24 mouse cellular contexts compared by ENCODE assay signal in the genomic region with DNA sequence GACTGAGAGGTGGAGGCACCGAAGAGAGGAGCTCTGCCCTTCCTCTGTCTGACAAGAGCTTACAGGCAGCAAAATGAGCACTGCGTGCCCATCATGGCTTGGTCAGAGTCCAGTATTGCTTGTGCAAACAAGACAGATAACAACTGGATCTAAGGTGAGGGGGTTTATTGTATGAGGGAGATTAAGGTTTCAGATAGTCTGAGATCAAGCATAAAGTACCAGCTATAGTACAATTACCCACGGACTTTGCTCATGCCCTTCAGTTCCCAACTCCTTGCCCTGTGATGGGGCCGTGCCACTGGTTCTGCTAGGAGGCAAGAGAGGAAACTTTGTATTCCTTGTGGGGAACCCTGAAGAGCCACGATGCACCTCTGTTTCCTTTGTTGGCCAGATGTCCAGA.
DNase-seq lines count a peak whose midpoint lies in the region; ATAC-seq and TF ChIP-seq lines count a peak whose summit lies in the region.
"Had no signal": no experiment of that assay in that cellular context is flagged by ENCODE, and none has a peak within 500 bp of the region (broad histone marks: within the 10 kb centered on the region; RNA-seq: fewer than 3 reads in every experiment).

No protein-coding gene starts in this region.

- TF ChIP-seq EP300 in stomach, postnatal 0 days (optimal IDR thresholded peaks at IDR 0.05): no peak

- H3K27ac ChIP-seq in stomach, embryonic 15.5 days: no peak overlapping the region
- H3K27ac ChIP-seq in stomach, postnatal 0 days (replicated peaks): no peak overlapping the region
- peak overlapping the region; percentile 77 for H3K27ac ChIP-seq in intestine, embryonic 16.5 days (ENCODE audit: low read length)
- H3K27ac ChIP-seq in forebrain, embryonic 12.5 days: no peak overlapping the region
- no peak overlapping the region for H3K27ac ChIP-seq in left cerebral cortex, adult 2 months
- H3K27ac ChIP-seq: embryonic facial prominence, embryonic 10.5 days; embryonic facial prominence, embryonic 12.5 days had no signal

- no peaks in the 10 kb centered on the region for H3K9me3 ChIP-seq in stomach, embryonic 15.5 days
- no peaks in the 10 kb centered on the region for H3K9me3 ChIP-seq in stomach, postnatal 0 days (ENCODE audit: control insufficient read depth, low read length)
- no peaks in the 10 kb centered on the region for H3K9me3 ChIP-seq in intestine, embryonic 16.5 days (ENCODE audit: control insufficient read depth, low read length)
- no peaks in the 10 kb centered on the region for H3K9me3 ChIP-seq in forebrain, embryonic 12.5 days
- H3K9me3 ChIP-seq: embryonic facial prominence, embryonic 10.5 days; embryonic facial prominence, embryonic 12.5 days had no signal

- no peaks in the 10 kb centered on the region for H3K4me1 ChIP-seq in stomach, embryonic 15.5 days
- H3K4me1 ChIP-seq in stomach, postnatal 0 days (replicated peaks; ENCODE audit: control insufficient read depth, insufficient read depth): no peaks in the 10 kb centered on the region
- 0 out of 2 replicates have a peak, but pooled peaks cover 2% of the 10 kb centered on the region for H3K4me1 ChIP-seq in intestine, embryonic 16.5 days (ENCODE audit: control insufficient read depth, insufficient read depth, low read length)
- H3K4me1 ChIP-seq in forebrain, embryonic 12.5 days: no peaks in the 10 kb centered on the region
- H3K4me1 ChIP-seq: embryonic facial prominence, embryonic 10.5 days; embryonic facial prominence, embryonic 12.5 days had no signal

- peak; percentile 22; the same call in 1 of the 2 replicates for ATAC-seq in stomach, embryonic 15.5 days (ENCODE audit: insufficient read depth, low FRiP score, low read depth)
- ATAC-seq in stomach, postnatal 0 days (ENCODE audit: low FRiP score, low TSS enrichment): no peak
- peak; percentile 99 for ATAC-seq in intestine, embryonic 16.5 days
- no peak for ATAC-seq in forebrain, embryonic 12.5 days (ENCODE audit: low FRiP score)
- ATAC-seq: activated CD4-positive, CD25-positive, alpha-beta regulatory T cell, adult 4 months; CD4-positive, CD25-positive, alpha-beta regulatory T cell, adult 4 months; forebrain, embryonic 14.5 days; Patski had no signal

- H3K27me3 ChIP-seq in stomach, embryonic 15.5 days (replicated peaks): no peaks in the 10 kb centered on the region
- no peaks in the 10 kb centered on the region for H3K27me3 ChIP-seq in stomach, postnatal 0 days (ENCODE audit: control insufficient read depth, insufficient read depth, low read length)
- H3K27me3 ChIP-seq in intestine, embryonic 16.5 days (replicated peaks; ENCODE audit: control insufficient read depth, insufficient read depth, low read length): no peaks in the 10 kb centered on the region
- H3K27me3 ChIP-seq in forebrain, embryonic 12.5 days: no peaks in the 10 kb centered on the region
- H3K27me3 ChIP-seq: CH12.LX; embryonic facial prominence, embryonic 12.5 days had no signal

- no peak for TF ChIP-seq CTCF in stomach, postnatal 0 days (IDR thresholded peaks at IDR 0.05; ENCODE audit: low read depth)
- no peak for TF ChIP-seq CTCF in left cerebral cortex, adult 2 months (IDR thresholded peaks at IDR 0.05)

- H3K9ac ChIP-seq in stomach, embryonic 15.5 days: no peak overlapping the region
- H3K9ac ChIP-seq in stomach, postnatal 0 days (ENCODE audit: low read length): no peak overlapping the region
- no peak overlapping the region for H3K9ac ChIP-seq in intestine, embryonic 16.5 days (ENCODE audit: low read depth, low read length)
- H3K9ac ChIP-seq in forebrain, embryonic 12.5 days: no peak overlapping the region
- H3K9ac ChIP-seq: embryonic facial prominence, embryonic 12.5 days had no signal

- intact Hi-C loops in left cerebral cortex, adult 2 months (cut with DNase I): no loop called here

- no peaks in the 10 kb centered on the region for H3K36me3 ChIP-seq in stomach, embryonic 15.5 days
- H3K36me3 ChIP-seq in stomach, postnatal 0 days (ENCODE audit: control insufficient read depth, insufficient read depth, low read length): no peaks in the 10 kb centered on the region
- H3K36me3 ChIP-seq in intestine, embryonic 16.5 days (ENCODE audit: control insufficient read depth, insufficient read depth, low read length): no peaks in the 10 kb centered on the region
- no peaks in the 10 kb centered on the region for H3K36me3 ChIP-seq in forebrain, embryonic 12.5 days (replicated peaks)
- H3K36me3 ChIP-seq: embryonic facial prominence, embryonic 10.5 days; embryonic facial prominence, embryonic 12.5 days; G1E had no signal

- H3K4me3 ChIP-seq in stomach, embryonic 15.5 days (replicated peaks): no peak overlapping the region
- no peak overlapping the region for H3K4me3 ChIP-seq in stomach, postnatal 0 days (ENCODE audit: low read depth, low read length)
- no peak overlapping the region for H3K4me3 ChIP-seq in intestine, embryonic 16.5 days (ENCODE audit: low read length)
- no peak overlapping the region for H3K4me3 ChIP-seq in forebrain, embryonic 12.5 days (replicated peaks)
- no peak overlapping the region for H3K4me3 ChIP-seq in left cerebral cortex, adult 2 months
- H3K4me3 ChIP-seq: embryonic facial prominence, embryonic 10.5 days; embryonic facial prominence, embryonic 12.5 days had no signal

- no peak for DNase-seq in stomach, postnatal 0 days (ENCODE audit: low spot score)
- DNase-seq in large intestine, adult 2 months (ENCODE audit: low read depth, low spot score): peak; percentile 42
- DNase-seq in left cerebral cortex, adult 2 months (ENCODE audit: extremely low spot score in 1 of 2, low spot score in 2 of 2): no peak
- no peak for DNase-seq in lung, adult 18-20 months
- DNase-seq: adrenal gland, adult 8-10 months; adrenal gland, postnatal 14 days; adrenal gland, postnatal 36 days; B cell, adult 2 months; cerebellum, adult 11-12 months; cerebellum, adult 2 months; cerebellum, adult 9-10 months; cerebellum, postnatal 10 days; cerebellum, postnatal 25 days had no signal

- WGBS in stomach, embryonic 15.5 days: 70% methylated on average over 5 of the region's 5 CpGs
- 57% methylated on average over 5 of the region's 5 CpGs for WGBS in stomach, postnatal 0 days
- WGBS in intestine, embryonic 16.5 days: 59% methylated on average over 5 of the region's 5 CpGs
- WGBS in large intestine, adult 2 months: 31% methylated on average over 5 of the region's 5 CpGs
- WGBS in forebrain, embryonic 12.5 days: 86% methylated on average over 5 of the region's 5 CpGs

- no peak overlapping the region for H3K4me2 ChIP-seq in stomach, embryonic 15.5 days
- no peak overlapping the region for H3K4me2 ChIP-seq in stomach, postnatal 0 days (replicated peaks; ENCODE audit: low read depth)
- H3K4me2 ChIP-seq in intestine, embryonic 16.5 days (ENCODE audit: low read depth, low read length): no peak overlapping the region
- no peak overlapping the region for H3K4me2 ChIP-seq in forebrain, embryonic 12.5 days
- H3K4me2 ChIP-seq: embryonic facial prominence, embryonic 12.5 days had no signal

Comparison
In these comparisons a context has a peak if more than half of its experiments do, and no peak if none do; other contexts are left out.
1. ATAC-seq: peak in stomach, embryonic 15.5 days (single experiment) and intestine, embryonic 16.5 days (single experiment); none in stomach, postnatal 0 days (single experiment) and forebrain, embryonic 12.5 days (single experiment).